Mouse (Mus musculus) frontal cortex, adult 2 months (tissue): ENCODE measurements at regions not wholly inside any gene's neighbourhood (a gene's known extent, or its start where the extent isn't known, plus 50 kb on each side); places are given as distances from the start of the nearest gene placed in this dataset.

Experiments used
- DNase-seq, 2 experiments: peaks; one replicate each; pipeline ENCODE4 v3.0.0; 2022; ENCODE audit warnings: low spot score in 1 of 2; ENCODE audit errors: extremely low spot score in 1 of 2

- no peak for DNase-seq
These were observed 162.6 kb upstream of the Mki67 start for GRCm38 (mm10) chr7:135878750-135879149.

- DNase-seq: no peak
These were observed 164.3 kb upstream of the Mki67 start for GRCm38 (mm10) chr7:135880446-135880845.

GRCm38 (mm10) chr7:135882306-135882705 is 166.1 kb upstream of the Mki67 start:
- DNase-seq: no peak

GRCm38 (mm10) chr7:135888598-135888997 is 172.4 kb upstream of the Mki67 start:
- no peak for DNase-seq

GRCm38 (mm10) chr7:135889016-135889726 is 173.0 kb upstream of the Mki67 start:
- DNase-seq: peak in 1 of 2 experiments; percentile 13

GRCm38 (mm10) chr7:135898876-135899275 is 182.7 kb upstream of the Mki67 start:
- DNase-seq: no peak

- no peak for DNase-seq
These were observed 183.6 kb upstream of the Mki67 start for GRCm38 (mm10) chr7:135899765-135900164.

- DNase-seq: no peak
These were observed 184.7 kb upstream of the Mki67 start for GRCm38 (mm10) chr7:135900861-135901321.

GRCm38 (mm10) chr7:135902106-135903055 is 186.2 kb upstream of the Mki67 start:
- no peak for DNase-seq

GRCm38 (mm10) chr7:135911376-135911775 is 195.2 kb upstream of the Mki67 start:
- DNase-seq: no peak

GRCm38 (mm10) chr7:135913923-135914634 is 197.9 kb upstream of the Mki67 start:
- no peak for DNase-seq

GRCm38 (mm10) chr7:135923876-135924275 is 207.7 kb upstream of the Mki67 start:
- no peak for DNase-seq

GRCm38 (mm10) chr7:135924641-135925040 is 208.5 kb upstream of the Mki67 start:
- no peak for DNase-seq

GRCm38 (mm10) chr7:135930091-135930490 is 213.9 kb upstream of the Mki67 start:
- DNase-seq: no peak

- DNase-seq: no peak
These were observed 216.5 kb upstream of the Mki67 start for GRCm38 (mm10) chr7:135932595-135933175.

- no peak for DNase-seq
These were observed 219.0 kb upstream of the Mki67 start for GRCm38 (mm10) chr7:135935180-135935579.

GRCm38 (mm10) chr7:135937465-135937864 is 221.3 kb upstream of the Mki67 start:
- DNase-seq: no peak

GRCm38 (mm10) chr7:135939341-135939740 is 223.2 kb upstream of the Mki67 start:
- peak in 1 of 2 experiments; percentile 9 for DNase-seq

- no peak for DNase-seq
These were observed 226.7 kb upstream of the Mki67 start for GRCm38 (mm10) chr7:135942826-135943225.

GRCm38 (mm10) chr7:135946071-135946646 is 230.0 kb upstream of the Mki67 start:
- DNase-seq: peak in 1 of 2 experiments; percentile 40
